Mouse (Mus musculus): ENCODE data around the gene Tshz2. TPM values are rescaled to one million over a fixed set of nuclear protein-coding genes. Genes with fewer than 3 reads are reported as not detected.

Gene Tshz2
- polyA plus RNA-seq, 1 experiment from 2014 or later: 3.2 TPM

DNA sequence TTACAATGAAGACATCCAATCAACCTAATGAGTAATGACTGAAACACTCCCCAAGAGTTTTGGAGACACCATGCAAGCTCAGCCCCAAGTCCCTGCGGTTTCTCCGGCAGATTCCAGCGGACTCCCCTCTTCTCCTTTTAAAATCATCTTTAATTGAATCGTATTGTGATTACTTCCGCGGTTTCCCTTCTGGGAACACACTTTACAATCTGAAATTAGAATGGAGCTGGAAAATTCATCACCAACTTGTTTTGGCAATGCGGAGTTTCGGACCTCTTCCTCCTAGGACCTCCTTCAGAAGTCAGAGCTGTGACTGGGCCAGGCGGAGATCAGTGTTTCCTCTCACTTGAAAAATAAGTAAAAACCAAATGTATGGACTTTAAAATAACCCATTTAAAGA lies 119.3 kb downstream of the Tshz2 start:
- no peak for ATAC-seq (replicated peaks; ENCODE audit: extremely low read depth, insufficient read depth, low FRiP score)
- Histone ChIP-seq H3K4me1 (ENCODE audit: control insufficient read depth, insufficient read depth, low read length) (peaks cover 14% of the 10 kb centered on the region), H3K9ac (ENCODE audit: low read length) (no peak overlapping the region), H3K36me3 (ENCODE audit: control insufficient read depth, insufficient read depth) (no peaks in the 10 kb centered on the region), H3K27ac (ENCODE audit: low read length) (no peak overlapping the region), H3K27me3 (ENCODE audit: control insufficient read depth, insufficient read depth, low read length) (no peaks in the 10 kb centered on the region), H3K4me3 (ENCODE audit: low read length) (no peak overlapping the region), H3K4me2 (ENCODE audit: low read depth, low read length) (no peak overlapping the region), H3K9me3 (replicated peaks; ENCODE audit: control insufficient read depth, low read length) (0 out of 2 replicates have a peak, but pooled peaks cover 2% of the 10 kb centered on the region)
- WGBS: 88% methylated on average over 9 of the region's 9 CpGs

DNA sequence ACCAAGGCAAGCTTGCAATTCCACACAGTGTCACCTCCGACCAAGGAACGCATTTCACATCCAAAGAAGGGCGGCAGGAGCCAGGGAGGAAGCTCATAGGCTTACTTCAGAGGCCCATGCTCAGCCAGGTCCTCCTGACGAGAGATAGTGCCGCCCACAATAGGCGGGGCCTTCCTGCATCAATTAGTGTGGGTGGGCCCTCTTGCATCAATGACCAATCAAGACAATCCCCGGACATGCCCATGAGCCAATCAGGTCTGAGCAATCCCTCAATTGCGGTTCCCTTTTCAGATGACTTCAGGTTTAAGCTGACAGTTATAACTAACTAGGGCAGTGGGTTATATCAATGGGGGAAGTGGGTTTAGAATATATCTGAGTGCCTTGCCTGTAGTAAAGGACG lies 120.6 kb downstream of the Tshz2 start:
- Histone ChIP-seq H3K27me3 (ENCODE audit: control insufficient read depth, insufficient read depth, low read length) (no peaks in the 10 kb centered on the region), H3K36me3 (ENCODE audit: control insufficient read depth, insufficient read depth) (no peaks in the 10 kb centered on the region), H3K27ac (ENCODE audit: low read length) (no peak overlapping the region), H3K9me3 (replicated peaks; ENCODE audit: control insufficient read depth, low read length) (no peaks in the 10 kb centered on the region), H3K4me2 (ENCODE audit: low read depth, low read length) (no peak overlapping the region), H3K4me1 (ENCODE audit: control insufficient read depth, insufficient read depth, low read length) (peaks cover 13% of the 10 kb centered on the region), H3K9ac (ENCODE audit: low read length) (no peak overlapping the region), H3K4me3 (ENCODE audit: low read length) (no peak overlapping the region)
- ATAC-seq (replicated peaks; ENCODE audit: extremely low read depth, insufficient read depth, low FRiP score): no peak
- 88% methylated on average over 9 of the region's 9 CpGs for WGBS

DNA sequence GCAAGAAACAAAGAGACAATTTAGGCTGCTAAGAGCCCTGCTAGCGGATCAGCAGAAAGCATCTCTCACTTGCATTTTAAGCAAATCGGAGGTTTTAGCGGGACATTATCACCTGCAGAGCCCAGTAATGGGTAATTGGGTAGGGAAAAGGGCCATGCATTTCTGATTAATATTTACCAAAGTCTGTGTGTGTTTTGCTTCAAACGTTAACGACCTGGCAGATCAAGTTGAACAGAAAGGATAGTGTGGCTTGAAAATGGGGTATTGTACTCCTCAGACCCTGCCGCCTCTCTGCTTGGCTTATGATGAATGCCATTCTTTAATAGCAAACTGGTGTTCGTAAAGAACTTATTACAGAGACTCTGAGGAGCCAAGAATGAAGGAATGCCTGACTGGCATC lies 122.3 kb downstream of the Tshz2 start:
- no peak overlapping the region for H3K4me3 ChIP-seq (ENCODE audit: low read length)
- H3K4me2 ChIP-seq (ENCODE audit: low read depth, low read length): no peak overlapping the region
- WGBS: 78% methylated on average over 7 of the region's 7 CpGs
- no peak for ATAC-seq (replicated peaks; ENCODE audit: extremely low read depth, insufficient read depth, low FRiP score)
- 0 out of 2 replicates have a peak, but pooled peaks cover under 1% of the 10 kb centered on the region for H3K9me3 ChIP-seq (replicated peaks; ENCODE audit: control insufficient read depth, low read length)
- no peak overlapping the region for H3K27ac ChIP-seq (ENCODE audit: low read length)
- no peak overlapping the region for H3K9ac ChIP-seq (ENCODE audit: low read length)
- peaks cover 13% of the 10 kb centered on the region for H3K4me1 ChIP-seq (ENCODE audit: control insufficient read depth, insufficient read depth, low read length)
- no peaks in the 10 kb centered on the region for H3K36me3 ChIP-seq (ENCODE audit: control insufficient read depth, insufficient read depth)
- no peaks in the 10 kb centered on the region for H3K27me3 ChIP-seq (ENCODE audit: control insufficient read depth, insufficient read depth, low read length)

DNA sequence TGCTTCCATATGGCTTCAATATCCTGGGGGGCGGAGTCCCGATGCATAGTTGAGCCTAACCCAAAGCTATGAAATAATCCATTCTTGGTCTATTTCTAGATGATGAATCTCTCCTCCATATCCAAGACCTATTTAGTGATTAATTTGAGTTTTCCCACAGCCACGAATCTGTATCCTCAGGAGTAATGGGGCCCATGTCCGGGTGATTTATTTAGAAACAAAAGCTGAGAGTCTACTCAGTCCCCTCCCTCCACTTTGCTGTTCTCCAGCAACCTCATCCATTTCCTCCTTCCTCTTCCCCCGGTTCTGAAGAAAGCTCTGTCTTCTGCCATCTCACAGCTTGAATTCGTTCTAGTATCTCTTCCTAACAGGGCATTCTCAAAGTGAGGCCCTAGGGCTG lies 125.3 kb downstream of the Tshz2 start:
- Histone ChIP-seq H3K9me3 (replicated peaks; ENCODE audit: control insufficient read depth, low read length) (0 out of 2 replicates have a peak, but pooled peaks cover 2% of the 10 kb centered on the region), H3K27me3 (ENCODE audit: control insufficient read depth, insufficient read depth, low read length) (no peaks in the 10 kb centered on the region), H3K9ac (ENCODE audit: low read length) (no peak overlapping the region), H3K4me2 (ENCODE audit: low read depth, low read length) (no peak overlapping the region), H3K4me1 (ENCODE audit: control insufficient read depth, insufficient read depth, low read length) (no peaks in the 10 kb centered on the region), H3K36me3 (ENCODE audit: control insufficient read depth, insufficient read depth) (no peaks in the 10 kb centered on the region), H3K4me3 (ENCODE audit: low read length) (no peak overlapping the region), H3K27ac (ENCODE audit: low read length) (no peak overlapping the region)
- WGBS: 57% methylated on average over 6 of the region's 6 CpGs
- ATAC-seq (replicated peaks; ENCODE audit: extremely low read depth, insufficient read depth, low FRiP score): no peak

DNA sequence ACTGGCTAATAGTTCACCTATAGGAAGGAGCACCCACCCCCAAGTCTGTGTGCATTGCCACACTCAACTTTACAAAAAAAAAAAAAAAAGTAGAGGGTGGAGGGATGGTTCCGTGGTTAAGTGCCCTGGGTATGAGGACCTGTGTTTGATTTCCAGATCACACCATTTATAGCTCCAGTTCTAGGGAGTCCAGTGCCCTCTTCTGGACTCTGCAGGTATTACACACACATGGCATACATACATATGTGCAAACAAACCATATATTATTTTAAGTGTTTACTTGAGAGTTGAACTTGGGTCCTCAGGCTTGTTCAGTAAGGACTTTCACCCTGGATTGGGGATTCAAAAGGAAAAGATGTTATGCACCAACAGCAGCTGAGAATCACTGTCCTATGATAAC lies 127.3 kb downstream of the Tshz2 start:
- no peak overlapping the region for H3K9ac ChIP-seq (ENCODE audit: low read length)
- no peaks in the 10 kb centered on the region for H3K36me3 ChIP-seq (ENCODE audit: control insufficient read depth, insufficient read depth)
- H3K4me3 ChIP-seq (ENCODE audit: low read length): no peak overlapping the region
- no peaks in the 10 kb centered on the region for H3K4me1 ChIP-seq (ENCODE audit: control insufficient read depth, insufficient read depth, low read length)
- ATAC-seq (replicated peaks; ENCODE audit: extremely low read depth, insufficient read depth, low FRiP score): no peak
- H3K27me3 ChIP-seq (ENCODE audit: control insufficient read depth, insufficient read depth, low read length): no peaks in the 10 kb centered on the region
- no peak overlapping the region for H3K4me2 ChIP-seq (ENCODE audit: low read depth, low read length)
- H3K27ac ChIP-seq (ENCODE audit: low read length): no peak overlapping the region
- 86% methylated on average over 1 of the region's 1 CpGs for WGBS
- H3K9me3 ChIP-seq (replicated peaks; ENCODE audit: control insufficient read depth, low read length): 0 out of 2 replicates have a peak, but pooled peaks cover 2% of the 10 kb centered on the region

DNA sequence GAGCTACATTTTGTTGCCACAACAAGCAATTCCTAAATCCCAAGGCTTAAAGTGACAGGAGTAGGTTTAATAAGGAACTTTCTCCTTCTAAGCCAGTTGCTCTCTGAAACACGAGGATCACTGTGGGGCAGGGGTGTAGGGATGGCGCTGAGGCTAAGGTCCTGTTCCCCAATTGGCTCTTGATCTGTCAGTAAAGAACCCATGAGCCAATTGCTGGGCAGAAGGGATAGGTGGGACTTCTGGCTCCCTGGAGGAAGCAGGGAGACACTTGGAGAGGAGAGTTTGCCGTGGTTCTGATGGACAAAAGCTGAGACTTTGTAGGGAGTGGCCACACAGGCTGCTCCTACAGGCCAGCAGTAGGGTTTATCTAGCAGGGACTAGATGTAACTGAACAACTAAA lies 128.9 kb downstream of the Tshz2 start:
- Histone ChIP-seq H3K4me1 (ENCODE audit: control insufficient read depth, insufficient read depth, low read length) (peaks cover 4% of the 10 kb centered on the region; the same call in 1 of the 2 replicates), H3K27ac (ENCODE audit: low read length) (no peak overlapping the region), H3K36me3 (ENCODE audit: control insufficient read depth, insufficient read depth) (no peaks in the 10 kb centered on the region), H3K9ac (ENCODE audit: low read length) (no peak overlapping the region), H3K27me3 (ENCODE audit: control insufficient read depth, insufficient read depth, low read length) (no peaks in the 10 kb centered on the region), H3K9me3 (replicated peaks; ENCODE audit: control insufficient read depth, low read length) (0 out of 2 replicates have a peak, but pooled peaks cover 2% of the 10 kb centered on the region), H3K4me3 (ENCODE audit: low read length) (no peak overlapping the region), H3K4me2 (ENCODE audit: low read depth, low read length) (no peak overlapping the region)
- WGBS: 38% methylated on average over 3 of the region's 3 CpGs
- no peak for ATAC-seq (replicated peaks; ENCODE audit: extremely low read depth, insufficient read depth, low FRiP score)

DNA sequence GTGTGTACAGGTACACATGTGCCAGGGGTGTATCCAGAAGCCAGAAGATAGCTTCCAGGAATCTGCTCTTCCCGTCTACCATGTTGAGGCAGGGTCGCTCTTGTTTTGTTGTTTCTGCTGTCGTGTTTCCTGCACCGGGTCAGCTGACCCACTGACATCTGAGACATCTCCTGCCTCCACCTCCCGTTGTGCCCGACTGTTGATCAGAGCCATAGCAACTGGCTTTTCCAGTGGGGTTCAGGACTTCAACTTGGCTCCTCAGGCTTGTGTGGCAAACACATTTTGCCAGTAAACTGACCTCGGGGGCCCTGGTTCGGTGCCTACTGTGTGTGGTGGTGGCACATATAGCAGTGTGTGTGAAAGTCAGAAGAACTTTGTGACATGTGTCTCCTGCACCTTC lies 129.5 kb downstream of the Tshz2 start:
- H3K4me1 ChIP-seq (ENCODE audit: control insufficient read depth, insufficient read depth, low read length): peaks cover 4% of the 10 kb centered on the region; the same call in 1 of the 2 replicates
- ATAC-seq (replicated peaks; ENCODE audit: extremely low read depth, insufficient read depth, low FRiP score): no peak
- 83% methylated on average over 8 of the region's 8 CpGs for WGBS
- H3K27me3 ChIP-seq (ENCODE audit: control insufficient read depth, insufficient read depth, low read length): no peaks in the 10 kb centered on the region
- no peaks in the 10 kb centered on the region for H3K36me3 ChIP-seq (ENCODE audit: control insufficient read depth, insufficient read depth)
- H3K9me3 ChIP-seq (replicated peaks; ENCODE audit: control insufficient read depth, low read length): 0 out of 2 replicates have a peak, but pooled peaks cover 2% of the 10 kb centered on the region
- no peak overlapping the region for H3K9ac ChIP-seq (ENCODE audit: low read length)
- H3K4me3 ChIP-seq (ENCODE audit: low read length): no peak overlapping the region
- H3K27ac ChIP-seq (ENCODE audit: low read length): no peak overlapping the region
- no peak overlapping the region for H3K4me2 ChIP-seq (ENCODE audit: low read depth, low read length)

DNA sequence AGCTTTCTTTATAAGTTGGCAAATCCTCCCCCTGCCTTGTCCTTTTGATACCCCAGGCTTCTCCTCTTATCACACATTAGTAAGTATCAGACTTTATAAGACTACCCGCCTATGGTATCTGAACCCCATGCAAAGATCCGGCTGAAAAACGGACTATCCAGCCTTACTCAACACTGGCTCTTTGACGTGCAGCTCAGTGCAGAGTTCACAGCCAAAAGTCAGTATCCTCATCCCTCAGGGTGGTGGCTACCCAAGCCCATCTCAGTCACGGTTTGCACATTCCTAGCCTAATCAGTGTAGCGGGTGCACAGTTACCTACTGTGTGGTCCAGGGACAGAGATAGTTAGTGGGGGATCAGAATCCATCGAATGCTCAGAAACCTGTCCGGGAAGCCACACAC lies 130.9 kb downstream of the Tshz2 start:
- no peaks in the 10 kb centered on the region for H3K36me3 ChIP-seq (ENCODE audit: control insufficient read depth, insufficient read depth)
- H3K27ac ChIP-seq (ENCODE audit: low read length): no peak overlapping the region
- H3K9ac ChIP-seq (ENCODE audit: low read length): no peak overlapping the region
- H3K4me2 ChIP-seq (ENCODE audit: low read depth, low read length): no peak overlapping the region
- peaks cover 4% of the 10 kb centered on the region; the same call in 1 of the 2 replicates for H3K4me1 ChIP-seq (ENCODE audit: control insufficient read depth, insufficient read depth, low read length)
- 74% methylated on average over 8 of the region's 8 CpGs for WGBS
- no peaks in the 10 kb centered on the region for H3K27me3 ChIP-seq (ENCODE audit: control insufficient read depth, insufficient read depth, low read length)
- no peak for ATAC-seq (replicated peaks; ENCODE audit: extremely low read depth, insufficient read depth, low FRiP score)
- no peak overlapping the region for H3K4me3 ChIP-seq (ENCODE audit: low read length)
- 0 out of 2 replicates have a peak, but pooled peaks cover 2% of the 10 kb centered on the region for H3K9me3 ChIP-seq (replicated peaks; ENCODE audit: control insufficient read depth, low read length)

DNA sequence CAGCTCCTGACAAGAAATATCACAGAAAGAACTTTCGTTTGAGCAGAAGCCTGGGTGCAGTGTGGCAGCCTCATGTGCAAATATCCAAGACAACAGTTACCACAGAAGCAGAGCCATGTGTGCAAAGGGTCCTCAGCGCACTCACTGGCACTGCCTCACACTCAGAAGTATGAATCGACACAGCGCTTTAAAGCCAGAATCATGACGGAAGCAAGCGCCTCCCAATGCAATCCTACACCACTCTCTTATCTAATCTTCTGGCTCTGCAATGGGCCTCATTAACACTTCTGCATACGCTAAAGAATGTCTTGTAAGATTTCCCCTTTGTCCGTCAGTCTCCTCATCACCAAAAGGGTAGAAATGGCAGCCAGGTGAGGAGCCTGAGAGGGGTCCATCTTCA lies 133.4 kb downstream of the Tshz2 start:
- Histone ChIP-seq H3K27me3 (ENCODE audit: control insufficient read depth, insufficient read depth, low read length) (no peaks in the 10 kb centered on the region), H3K4me2 (ENCODE audit: low read depth, low read length) (no peak overlapping the region), H3K4me1 (ENCODE audit: control insufficient read depth, insufficient read depth, low read length) (peaks cover 4% of the 10 kb centered on the region; the same call in 1 of the 2 replicates), H3K9ac (ENCODE audit: low read length) (no peak overlapping the region), H3K36me3 (ENCODE audit: control insufficient read depth, insufficient read depth) (no peaks in the 10 kb centered on the region), H3K9me3 (replicated peaks; ENCODE audit: control insufficient read depth, low read length) (no peaks in the 10 kb centered on the region), H3K4me3 (ENCODE audit: low read length) (no peak overlapping the region), H3K27ac (ENCODE audit: low read length) (no peak overlapping the region)
- WGBS: 34% methylated on average over 8 of the region's 8 CpGs
- no peak; the same call in 1 of the 2 replicates for ATAC-seq (replicated peaks; ENCODE audit: extremely low read depth, insufficient read depth, low FRiP score)
